Mouse (Mus musculus): Measurements from ENCODE around the gene Cd83.

Gene Cd83

GRCm38 (mm10) chr13:43784725-43785711, at the start of gene Cd83:
TSS of gene Cd83 (plus strand) at chr13:43784775.
- DNase-seq: peak; percentile 75

- peak; percentile 83 for DNase-seq
Observed at GRCm38 (mm10) chr13:43739598-43740275, 44.8 kb upstream of the Cd83 start.

GRCm38 (mm10) chr13:43740276-43740608, 44.3 kb upstream of the Cd83 start:
- DNase-seq: no peak

GRCm38 (mm10) chr13:43742677-43743076, 41.9 kb upstream of the Cd83 start:
- DNase-seq: no peak

GRCm38 (mm10) chr13:43744259-43744658, 40.3 kb upstream of the Cd83 start:
- DNase-seq: no peak

- DNase-seq: no peak
Observed at GRCm38 (mm10) chr13:43750301-43750700, 34.3 kb upstream of the Cd83 start.

GRCm38 (mm10) chr13:43750966-43751365, 33.6 kb upstream of the Cd83 start:
- no peak for DNase-seq

GRCm38 (mm10) chr13:43752407-43752806, 32.2 kb upstream of the Cd83 start:
- DNase-seq: no peak

GRCm38 (mm10) chr13:43753652-43754051, 30.9 kb upstream of the Cd83 start:
- DNase-seq: no peak

- DNase-seq: no peak
Observed at GRCm38 (mm10) chr13:43754455-43755128, 30.0 kb upstream of the Cd83 start.

GRCm38 (mm10) chr13:43755573-43755972, 29.0 kb upstream of the Cd83 start:
- DNase-seq: no peak

- DNase-seq: no peak
Observed at GRCm38 (mm10) chr13:43761156-43761855, 23.3 kb upstream of the Cd83 start.

- no peak for DNase-seq
Observed at GRCm38 (mm10) chr13:43762901-43763300, 21.7 kb upstream of the Cd83 start.

- DNase-seq: no peak
Observed at GRCm38 (mm10) chr13:43763301-43763994, 21.1 kb upstream of the Cd83 start.

- DNase-seq: peak; percentile 89
Observed at GRCm38 (mm10) chr13:43763995-43764579, 20.5 kb upstream of the Cd83 start.

- DNase-seq: no peak
Observed at GRCm38 (mm10) chr13:43765293-43765814, 19.2 kb upstream of the Cd83 start.

- DNase-seq: no peak
Observed at GRCm38 (mm10) chr13:43766786-43767680, 17.5 kb upstream of the Cd83 start.

- DNase-seq: no peak
Observed at GRCm38 (mm10) chr13:43773020-43773419, 11.6 kb upstream of the Cd83 start.

- no peak for DNase-seq
Observed at GRCm38 (mm10) chr13:43773965-43774566, 10.5 kb upstream of the Cd83 start.

Measured in cerebellum, adult 9-11 months (tissue).